Comparison of ENCODE assay signal across 13 mouse cellular contexts in the genomic region with DNA sequence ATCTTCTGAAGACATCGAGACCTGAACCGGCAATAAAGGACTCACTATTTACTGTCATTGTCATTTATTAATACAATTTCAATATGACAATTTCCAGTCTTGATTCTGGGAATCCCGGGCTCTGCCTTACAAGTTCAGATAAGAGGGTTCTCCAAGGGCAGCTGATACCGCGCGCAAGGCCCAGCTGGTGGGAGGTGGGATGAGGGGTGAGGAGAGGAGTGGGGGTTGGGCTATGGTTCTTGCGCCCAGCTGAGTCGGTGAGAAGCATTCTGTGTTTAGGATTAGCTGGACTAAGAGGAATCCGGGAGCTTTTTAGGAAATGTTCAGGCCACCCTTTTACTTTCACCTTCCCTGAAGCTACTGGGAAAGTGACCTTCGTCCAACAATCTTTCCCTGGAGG.
DNase-seq lines count a peak whose midpoint lies in the region; ATAC-seq and TF ChIP-seq lines count a peak whose summit lies in the region.
"Had no signal": no experiment of that assay in that cellular context is flagged by ENCODE, and none has a peak within 500 bp of the region (broad histone marks: within the 10 kb centered on the region; RNA-seq: fewer than 3 reads in every experiment).

No protein-coding gene starts in this region.

- TF ChIP-seq CTCF in intestine, postnatal 0 days (IDR thresholded peaks at IDR 0.05; ENCODE audit: low read depth): no peak

- peak overlapping the region; percentile 24; the same call in 1 of the 2 replicates for H3K27ac ChIP-seq in heart, embryonic 13.5 days (replicated peaks)
- H3K27ac ChIP-seq in neural tube, embryonic 11.5 days (ENCODE audit: low read depth, low read length): no peak overlapping the region
- no peak overlapping the region for H3K27ac ChIP-seq in neural tube, embryonic 15.5 days (replicated peaks)
- no peak overlapping the region for H3K27ac ChIP-seq in intestine, postnatal 0 days (ENCODE audit: low read depth, low read length)
- H3K27ac ChIP-seq: forebrain, embryonic 12.5 days; lung, embryonic 15.5 days had no signal

- peak overlapping the region; percentile 68 for H3K4me2 ChIP-seq in heart, embryonic 13.5 days
- no peak overlapping the region for H3K4me2 ChIP-seq in neural tube, embryonic 11.5 days (ENCODE audit: low read depth)
- no peak overlapping the region; the same call in 1 of the 2 replicates for H3K4me2 ChIP-seq in neural tube, embryonic 15.5 days
- peak overlapping the region; percentile 35 for H3K4me2 ChIP-seq in intestine, postnatal 0 days (replicated peaks; ENCODE audit: low read depth)
- H3K4me2 ChIP-seq: forebrain, embryonic 12.5 days; lung, embryonic 15.5 days had no signal

- DNase-seq in heart, postnatal 36 days: no peak
- DNase-seq in neural tube, embryonic 11.5 days (ENCODE audit: low spot score): peak; percentile 27
- peak; percentile 51 for DNase-seq in retina, embryonic 14.5 days (ENCODE audit: low spot score)
- DNase-seq in thymus, postnatal 25 days: no peak
- DNase-seq in layer of hippocampus, adult 9-10 months (ENCODE audit: low spot score): no peak
- DNase-seq: B cell, adult 2 months; gastrocnemius, postnatal 25 days; kidney, postnatal 36 days had no signal

- H3K27me3 ChIP-seq in heart, embryonic 13.5 days (replicated peaks): no peaks in the 10 kb centered on the region
- H3K27me3 ChIP-seq in neural tube, embryonic 11.5 days (ENCODE audit: control insufficient read depth, insufficient read depth, low read length): 0 out of 2 replicates have a peak, but pooled peaks cover 8% of the 10 kb centered on the region
- H3K27me3 ChIP-seq in neural tube, embryonic 15.5 days (replicated peaks): peaks cover 35% of the 10 kb centered on the region
- peaks cover 5% of the 10 kb centered on the region; the same call in 1 of the 2 replicates for H3K27me3 ChIP-seq in intestine, postnatal 0 days (replicated peaks; ENCODE audit: control insufficient read depth, insufficient read depth, low read length)

- 3% methylated on average over 10 of the region's 10 CpGs for WGBS in heart, embryonic 13.5 days
- WGBS in neural tube, embryonic 11.5 days: 12% methylated on average over 10 of the region's 10 CpGs
- WGBS in neural tube, embryonic 15.5 days: 18% methylated on average over 10 of the region's 10 CpGs
- WGBS in intestine, postnatal 0 days: 29% methylated on average over 10 of the region's 10 CpGs

- H3K36me3 ChIP-seq in heart, embryonic 13.5 days: no peaks in the 10 kb centered on the region
- no peaks in the 10 kb centered on the region for H3K36me3 ChIP-seq in neural tube, embryonic 11.5 days (ENCODE audit: control insufficient read depth, insufficient read depth, low read length)
- H3K36me3 ChIP-seq in neural tube, embryonic 15.5 days: no peaks in the 10 kb centered on the region
- H3K36me3 ChIP-seq in intestine, postnatal 0 days (ENCODE audit: control insufficient read depth, insufficient read depth): no peaks in the 10 kb centered on the region
- H3K36me3 ChIP-seq: forebrain, embryonic 12.5 days; lung, embryonic 15.5 days had no signal

- peak overlapping the region; percentile 64 for H3K9ac ChIP-seq in heart, embryonic 13.5 days
- H3K9ac ChIP-seq in neural tube, embryonic 11.5 days (ENCODE audit: low read length): no peak overlapping the region
- H3K9ac ChIP-seq in neural tube, embryonic 15.5 days (replicated peaks): no peak overlapping the region
- no peak overlapping the region for H3K9ac ChIP-seq in intestine, postnatal 0 days (ENCODE audit: low read depth, low read length)
- H3K9ac ChIP-seq: forebrain, embryonic 12.5 days; lung, embryonic 15.5 days had no signal

- peak overlapping the region; percentile 36 for H3K4me3 ChIP-seq in heart, embryonic 13.5 days
- H3K4me3 ChIP-seq in neural tube, embryonic 11.5 days (ENCODE audit: low read depth, low read length): no peak overlapping the region
- H3K4me3 ChIP-seq in neural tube, embryonic 15.5 days (replicated peaks): no peak overlapping the region
- H3K4me3 ChIP-seq in intestine, postnatal 0 days (ENCODE audit: low read depth, low read length): no peak overlapping the region
- H3K4me3 ChIP-seq: forebrain, embryonic 12.5 days; lung, embryonic 15.5 days had no signal

- peaks cover 45% of the 10 kb centered on the region for H3K4me1 ChIP-seq in heart, embryonic 13.5 days
- peaks cover 11% of the 10 kb centered on the region for H3K4me1 ChIP-seq in neural tube, embryonic 11.5 days (ENCODE audit: control insufficient read depth, insufficient read depth, low read length)
- peaks cover 25% of the 10 kb centered on the region for H3K4me1 ChIP-seq in neural tube, embryonic 15.5 days
- H3K4me1 ChIP-seq in intestine, postnatal 0 days (replicated peaks; ENCODE audit: control insufficient read depth, insufficient read depth, low read length): no peaks in the 10 kb centered on the region

- ATAC-seq in heart, embryonic 13.5 days (ENCODE audit: extremely low read depth, insufficient number of reproducible peaks, low FRiP score, low TSS enrichment): no peak
- ATAC-seq in neural tube, embryonic 11.5 days (ENCODE audit: insufficient read depth, low FRiP score, low TSS enrichment): no peak
- ATAC-seq in neural tube, embryonic 15.5 days (ENCODE audit: low FRiP score): no peak
- no peak for ATAC-seq in intestine, postnatal 0 days

- H3K9me3 ChIP-seq in heart, embryonic 13.5 days: no peaks in the 10 kb centered on the region
- H3K9me3 ChIP-seq in neural tube, embryonic 11.5 days (ENCODE audit: control insufficient read depth, low read length): no peaks in the 10 kb centered on the region
- H3K9me3 ChIP-seq in neural tube, embryonic 15.5 days (replicated peaks): no peaks in the 10 kb centered on the region
- H3K9me3 ChIP-seq in intestine, postnatal 0 days (ENCODE audit: control insufficient read depth): no peaks in the 10 kb centered on the region
- H3K9me3 ChIP-seq: forebrain, embryonic 12.5 days; lung, embryonic 15.5 days had no signal

- intact Hi-C loops in heart, postnatal 36 days (cut with DNase I): no loop called here

Comparison
In these comparisons a context has a peak if more than half of its experiments do, and no peak if none do; other contexts are left out.
1. H3K4me2 ChIP-seq: peak in heart, embryonic 13.5 days (single experiment) and intestine, postnatal 0 days (single experiment); none in neural tube, embryonic 11.5 days (single experiment) and neural tube, embryonic 15.5 days (single experiment).
2. DNase-seq: peak in neural tube, embryonic 11.5 days (single experiment) and retina, embryonic 14.5 days (single experiment); none in heart, postnatal 36 days (0 of 2), thymus, postnatal 25 days (single experiment) and layer of hippocampus, adult 9-10 months (single experiment).